In genomic region chr2:16029752-16030151, GRCm38 (mm10) we compare ENCODE assay signal across 15 mouse cellular contexts.
A peak's percentile ranks its signal among the peaks of the same experiment; 100 is the strongest.
DNase-seq lines count a peak whose midpoint lies in the region; ATAC-seq and TF ChIP-seq lines count a peak whose summit lies in the region.
"Had no signal": no experiment of that assay in that cellular context is flagged by ENCODE, and none has a peak within 500 bp of the region (broad histone marks: within the 10 kb centered on the region; RNA-seq: fewer than 3 reads in every experiment).

No protein-coding gene starts in this region.

- no peak overlapping the region for H3K4me2 ChIP-seq in forebrain, embryonic 11.5 days (ENCODE audit: low read depth, low read length, severe bottlenecking)
- no peak overlapping the region for H3K4me2 ChIP-seq in forebrain, embryonic 16.5 days (ENCODE audit: low read length)
- H3K4me2 ChIP-seq in liver, postnatal 0 days (ENCODE audit: low read depth, low read length): no peak overlapping the region
- H3K4me2 ChIP-seq: limb, embryonic 15.5 days had no signal

- TF ChIP-seq EP300 in liver, postnatal 0 days (IDR thresholded peaks at IDR 0.05; ENCODE audit: low read depth): no peak

- peak; percentile 52 for DNase-seq in forebrain, embryonic 11.5 days (ENCODE audit: low spot score)
- peak; percentile 2 for DNase-seq in liver
- no peak for DNase-seq in liver, postnatal 0 days
- DNase-seq in testis, postnatal 10 days (ENCODE audit: low spot score): peak; percentile 35
- DNase-seq in testis, postnatal 14 days (ENCODE audit: low spot score): no peak
- DNase-seq in spleen, postnatal 36 days (ENCODE audit: low spot score in 2 of 2): no peak
- no peak for DNase-seq in urinary bladder, postnatal 25 days (ENCODE audit: low spot score)
- DNase-seq: adrenal gland, adult 8-10 months; cerebellum, adult 11-12 months; kidney, postnatal 36 days; right cerebral cortex, adult 18-20 months; thymus, postnatal 36 days had no signal

- H3K4me3 ChIP-seq in forebrain, embryonic 11.5 days (ENCODE audit: low read depth, low read length): no peak overlapping the region
- H3K4me3 ChIP-seq in forebrain, embryonic 16.5 days (replicated peaks; ENCODE audit: low read length): no peak overlapping the region
- no peak overlapping the region for H3K4me3 ChIP-seq in liver, postnatal 0 days (ENCODE audit: low read depth, low read length)
- H3K4me3 ChIP-seq: left cerebral cortex, adult 2 months; limb, embryonic 15.5 days had no signal

- TF ChIP-seq CTCF in liver, postnatal 0 days (IDR thresholded peaks at IDR 0.05; ENCODE audit: low read depth): no peak

- 29% methylated on average over 12 of the region's 12 CpGs for WGBS in forebrain, embryonic 11.5 days
- WGBS in forebrain, embryonic 16.5 days: 37% methylated on average over 12 of the region's 12 CpGs
- WGBS in liver, postnatal 0 days (ENCODE audit: insufficient replicate concordance): 68% methylated on average over 12 of the region's 12 CpGs

- no peaks in the 10 kb centered on the region for H3K36me3 ChIP-seq in forebrain, embryonic 11.5 days (ENCODE audit: control insufficient read depth, insufficient read depth, low read length)
- H3K36me3 ChIP-seq in forebrain, embryonic 16.5 days (ENCODE audit: control insufficient read depth, insufficient read depth): no peaks in the 10 kb centered on the region
- no peaks in the 10 kb centered on the region for H3K36me3 ChIP-seq in liver, postnatal 0 days (replicated peaks; ENCODE audit: insufficient read depth, low read length)
- H3K36me3 ChIP-seq: limb, embryonic 15.5 days had no signal

- H3K27ac ChIP-seq in forebrain, embryonic 11.5 days (ENCODE audit: low read depth, low read length): no peak overlapping the region
- H3K27ac ChIP-seq in forebrain, embryonic 16.5 days (ENCODE audit: low read length): no peak overlapping the region
- H3K27ac ChIP-seq in liver, postnatal 0 days (ENCODE audit: low read depth): no peak overlapping the region
- H3K27ac ChIP-seq: left cerebral cortex, adult 2 months; limb, embryonic 15.5 days had no signal

- no peaks in the 10 kb centered on the region for H3K27me3 ChIP-seq in forebrain, embryonic 11.5 days (ENCODE audit: control insufficient read depth, insufficient read depth, low read length)
- no peaks in the 10 kb centered on the region for H3K27me3 ChIP-seq in forebrain, embryonic 16.5 days (replicated peaks; ENCODE audit: control insufficient read depth, insufficient read depth, low read length)
- H3K27me3 ChIP-seq in liver, postnatal 0 days (ENCODE audit: insufficient read depth, low read length): no peaks in the 10 kb centered on the region
- H3K27me3 ChIP-seq: limb, embryonic 15.5 days had no signal

- H3K4me1 ChIP-seq in forebrain, embryonic 11.5 days (replicated peaks; ENCODE audit: control insufficient read depth, insufficient read depth, low read length): no peaks in the 10 kb centered on the region
- no peaks in the 10 kb centered on the region for H3K4me1 ChIP-seq in forebrain, embryonic 16.5 days (replicated peaks; ENCODE audit: control insufficient read depth, insufficient read depth, low read length)
- H3K4me1 ChIP-seq in liver, postnatal 0 days (ENCODE audit: insufficient read depth): no peaks in the 10 kb centered on the region
- H3K4me1 ChIP-seq: limb, embryonic 15.5 days had no signal

- no peak overlapping the region for H3K9ac ChIP-seq in forebrain, embryonic 11.5 days (ENCODE audit: low read length)
- H3K9ac ChIP-seq in forebrain, embryonic 16.5 days (replicated peaks; ENCODE audit: low read depth, low read length): no peak overlapping the region
- H3K9ac ChIP-seq in liver, postnatal 0 days (replicated peaks): no peak overlapping the region
- H3K9ac ChIP-seq: limb, embryonic 15.5 days had no signal

- no peaks in the 10 kb centered on the region for H3K9me3 ChIP-seq in forebrain, embryonic 11.5 days (ENCODE audit: control insufficient read depth, low read length)
- H3K9me3 ChIP-seq in forebrain, embryonic 16.5 days (ENCODE audit: control insufficient read depth, low read length): no peaks in the 10 kb centered on the region
- no peaks in the 10 kb centered on the region for H3K9me3 ChIP-seq in liver, postnatal 0 days (ENCODE audit: low read length)
- H3K9me3 ChIP-seq: limb, embryonic 15.5 days had no signal

- no peak for ATAC-seq in forebrain, embryonic 11.5 days (replicated peaks; ENCODE audit: low FRiP score)
- no peak for ATAC-seq in forebrain, embryonic 16.5 days
- no peak for ATAC-seq in liver, postnatal 0 days

Comparison
In these comparisons a context has a peak if more than half of its experiments do, and no peak if none do; other contexts are left out.
1. DNase-seq: peak in forebrain, embryonic 11.5 days (single experiment), liver (single experiment) and testis, postnatal 10 days (single experiment); none in liver, postnatal 0 days (single experiment), testis, postnatal 14 days (single experiment), spleen, postnatal 36 days (0 of 2) and urinary bladder, postnatal 25 days (single experiment).